Mouse (Mus musculus) liver, adult 2 months (tissue): Measurements from ENCODE around the gene Enthd1.

Experiments
- CTCF ChIP-seq: fragments of 200-500 bp; IDR thresholded peaks from 2 replicates; pipeline ENCODE4 v1.5.1; 2011; ENCODE audit warnings: low read depth, low read length, control low read depth
- POLR2A ChIP-seq: fragments of 200-500 bp; IDR thresholded peaks from 2 replicates; pipeline ENCODE4 v1.6.1; 2011; ENCODE audit warnings: low read length, control low read depth; ENCODE audit not compliant: insufficient read depth; ENCODE audit errors: extremely low read depth

GRCm38 (mm10) chr15:80607970-80608369 lies 43.0 kb upstream of the Enthd1 start:
- TF ChIP-seq CTCF (no peak), POLR2A (no peak)
